Mouse (Mus musculus): ENCODE measurements around the gene Pqbp1. TPM values are rescaled to one million over a fixed set of nuclear protein-coding genes. Genes with fewer than 3 reads are reported as not detected.

Pqbp1 gene
- polyA plus RNA-seq (2014; fragmentation: Nextera tagmentation; extraction: Ambion mirVana), result 102 and 113 TPM in 2 replicates

- Histone ChIP-seq H3K9ac (ENCODE audit: low read depth, low read length) (peak within 1 kb of the TSS; percentile 58), H3K4me3 (ENCODE audit: low read length) (peak within 1 kb of the TSS; percentile 56), H3K4me1 (ENCODE audit: control insufficient read depth, insufficient read depth, low read length) (no peaks in the 10 kb centered on the region), H3K27ac (ENCODE audit: low read depth, low read length) (peak within 1 kb of the TSS; percentile 68), H3K4me2 (replicated peaks; ENCODE audit: low read depth, low read length) (peak within 1 kb of the TSS; percentile 49), H3K9me3 (ENCODE audit: control insufficient read depth, low read length) (no peaks in the 10 kb centered on the region), H3K36me3 (ENCODE audit: control insufficient read depth, insufficient read depth, low read length) (peaks cover 8% of the 10 kb centered on the region; the same call in 1 of the 2 replicates), H3K27me3 (ENCODE audit: control insufficient read depth, insufficient read depth, low read length) (no peaks in the 10 kb centered on the region)
- WGBS, result 27% methylated on average over 62 of the region's 62 CpGs
- peak; percentile 99 for ATAC-seq (ENCODE audit: low FRiP score, low TSS enrichment)
These were observed at the start of gene Pqbp1, which contains the start of gene Timm17b for GRCm38 (mm10) chrX:7898880-7899874. Gene Pqbp1 (minus strand): TSS chrX:7899269. Gene Timm17b (plus strand): TSS chrX:7899357.

- Histone ChIP-seq H3K9me3 (ENCODE audit: control insufficient read depth, low read length) (no peaks in the 10 kb centered on the region), H3K9ac (ENCODE audit: low read depth, low read length) (peak overlapping the region; percentile 58), H3K4me3 (ENCODE audit: low read length) (peak overlapping the region; percentile 49), H3K4me2 (replicated peaks; ENCODE audit: low read depth, low read length) (peak overlapping the region; percentile 47), H3K4me1 (ENCODE audit: control insufficient read depth, insufficient read depth, low read length) (no peaks in the 10 kb centered on the region), H3K27me3 (ENCODE audit: control insufficient read depth, insufficient read depth, low read length) (no peaks in the 10 kb centered on the region), H3K36me3 (ENCODE audit: control insufficient read depth, insufficient read depth, low read length) (no peaks in the 10 kb centered on the region), H3K27ac (ENCODE audit: low read depth, low read length) (no peak overlapping the region)
- 19% methylated on average over 38 of the region's 38 CpGs for WGBS
- peak; percentile 98 for ATAC-seq (ENCODE audit: low FRiP score, low TSS enrichment)
These were observed 48.9 kb upstream of the Pqbp1 start for GRCm38 (mm10) chrX:7947900-7948492.

GRCm38 (mm10) chrX:7947108-7947899, 48.2 kb upstream of the Pqbp1 start, which contains the start of gene Hdac6:
Gene Hdac6 (minus strand): TSS chrX:7947889.
- WGBS, result 32% methylated on average over 35 of the region's 37 CpGs
- peak within 1 kb of the TSS; percentile 49 for H3K4me3 ChIP-seq (ENCODE audit: low read length)
- H3K36me3 ChIP-seq (ENCODE audit: control insufficient read depth, insufficient read depth, low read length), result no peaks in the 10 kb centered on the region
- H3K4me2 ChIP-seq (replicated peaks; ENCODE audit: low read depth, low read length), result peak within 1 kb of the TSS; percentile 47
- peak within 1 kb of the TSS; percentile 58 for H3K9ac ChIP-seq (ENCODE audit: low read depth, low read length)
- no peaks in the 10 kb centered on the region for H3K27me3 ChIP-seq (ENCODE audit: control insufficient read depth, insufficient read depth, low read length)
- ATAC-seq (ENCODE audit: low FRiP score, low TSS enrichment), result peak; percentile 53
- no peaks in the 10 kb centered on the region for H3K4me1 ChIP-seq (ENCODE audit: control insufficient read depth, insufficient read depth, low read length)
- no peaks in the 10 kb centered on the region for H3K9me3 ChIP-seq (ENCODE audit: control insufficient read depth, low read length)
- H3K27ac ChIP-seq (ENCODE audit: low read depth, low read length), result peak within 1 kb of the TSS; percentile 2; the same call in 1 of the 2 replicates

GRCm38 (mm10) chrX:7945618-7946017, 46.5 kb upstream of the Pqbp1 start:
- H3K9me3 ChIP-seq (ENCODE audit: control insufficient read depth, low read length), result no peaks in the 10 kb centered on the region
- H3K27ac ChIP-seq (ENCODE audit: low read depth, low read length), result no peak overlapping the region
- no peak overlapping the region for H3K4me2 ChIP-seq (replicated peaks; ENCODE audit: low read depth, low read length)
- no peak for ATAC-seq (ENCODE audit: low FRiP score, low TSS enrichment)
- H3K9ac ChIP-seq (ENCODE audit: low read depth, low read length), result no peak overlapping the region
- 54% methylated on average over 8 of the region's 8 CpGs for WGBS
- H3K4me3 ChIP-seq (ENCODE audit: low read length), result no peak overlapping the region
- no peaks in the 10 kb centered on the region for H3K27me3 ChIP-seq (ENCODE audit: control insufficient read depth, insufficient read depth, low read length)
- no peaks in the 10 kb centered on the region; the same call in 1 of the 2 replicates for H3K36me3 ChIP-seq (ENCODE audit: control insufficient read depth, insufficient read depth, low read length)
- no peaks in the 10 kb centered on the region for H3K4me1 ChIP-seq (ENCODE audit: control insufficient read depth, insufficient read depth, low read length)

GRCm38 (mm10) chrX:7937667-7938066, 38.6 kb upstream of the Pqbp1 start:
- H3K4me2 ChIP-seq (replicated peaks; ENCODE audit: low read depth, low read length), result no peak overlapping the region

GRCm38 (mm10) chrX:7936874-7937273, 37.8 kb upstream of the Pqbp1 start:
- WGBS, result 50% methylated on average over 11 of the region's 11 CpGs
- H3K27me3 ChIP-seq (ENCODE audit: control insufficient read depth, insufficient read depth, low read length), result no peaks in the 10 kb centered on the region
- no peak overlapping the region for H3K27ac ChIP-seq (ENCODE audit: low read depth, low read length)
- H3K36me3 ChIP-seq (ENCODE audit: control insufficient read depth, insufficient read depth, low read length), result peaks cover 9% of the 10 kb centered on the region; the same call in 1 of the 2 replicates
- H3K9me3 ChIP-seq (ENCODE audit: control insufficient read depth, low read length), result no peaks in the 10 kb centered on the region
- ATAC-seq (ENCODE audit: low FRiP score, low TSS enrichment), result no peak
- no peaks in the 10 kb centered on the region for H3K4me1 ChIP-seq (ENCODE audit: control insufficient read depth, insufficient read depth, low read length)
- no peak overlapping the region for H3K4me3 ChIP-seq (ENCODE audit: low read length)
- no peak overlapping the region for H3K9ac ChIP-seq (ENCODE audit: low read depth, low read length)
- H3K4me2 ChIP-seq (replicated peaks; ENCODE audit: low read depth, low read length), result no peak overlapping the region

More at GRCm38 (mm10) chrX:7937667-7938066, 38.6 kb upstream of the Pqbp1 start:
- Histone ChIP-seq H3K9ac (ENCODE audit: low read depth, low read length) (no peak overlapping the region), H3K27ac (ENCODE audit: low read depth, low read length) (no peak overlapping the region), H3K36me3 (ENCODE audit: control insufficient read depth, insufficient read depth, low read length) (peaks cover 9% of the 10 kb centered on the region; the same call in 1 of the 2 replicates), H3K4me3 (ENCODE audit: low read length) (no peak overlapping the region), H3K9me3 (ENCODE audit: control insufficient read depth, low read length) (no peaks in the 10 kb centered on the region), H3K27me3 (ENCODE audit: control insufficient read depth, insufficient read depth, low read length) (no peaks in the 10 kb centered on the region), H3K4me1 (ENCODE audit: control insufficient read depth, insufficient read depth, low read length) (no peaks in the 10 kb centered on the region)
- ATAC-seq (ENCODE audit: low FRiP score, low TSS enrichment), result no peak; the same call in 1 of the 2 replicates
- WGBS, result 97% methylated on average over 6 of the region's 6 CpGs

- no peak within 1 kb of the TSS for H3K4me3 ChIP-seq (ENCODE audit: low read length)
- no peak within 1 kb of the TSS for H3K9ac ChIP-seq (ENCODE audit: low read depth, low read length)
- H3K27ac ChIP-seq (ENCODE audit: low read depth, low read length), result no peak within 1 kb of the TSS
- H3K36me3 ChIP-seq (ENCODE audit: control insufficient read depth, insufficient read depth, low read length), result peaks cover 5% of the 10 kb centered on the region; the same call in 1 of the 2 replicates
- no peak for ATAC-seq (ENCODE audit: low FRiP score, low TSS enrichment)
- no peaks in the 10 kb centered on the region for H3K9me3 ChIP-seq (ENCODE audit: control insufficient read depth, low read length)
- H3K4me1 ChIP-seq (ENCODE audit: control insufficient read depth, insufficient read depth, low read length), result no peaks in the 10 kb centered on the region
- peaks cover 11% of the 10 kb centered on the region; the same call in 1 of the 2 replicates for H3K27me3 ChIP-seq (ENCODE audit: control insufficient read depth, insufficient read depth, low read length)
- 26% methylated on average over 17 of the region's 19 CpGs for WGBS
- no peak within 1 kb of the TSS for H3K4me2 ChIP-seq (replicated peaks; ENCODE audit: low read depth, low read length)
These were observed 29.3 kb upstream of the Pqbp1 start, which contains the start of gene Eras for GRCm38 (mm10) chrX:7928270-7928790. Gene Eras (minus strand): TSS chrX:7928607.

GRCm38 (mm10) chrX:7927116-7927515, 28.0 kb upstream of the Pqbp1 start:
- H3K9me3 ChIP-seq (ENCODE audit: control insufficient read depth, low read length), result no peaks in the 10 kb centered on the region
- no peak overlapping the region for H3K27ac ChIP-seq (ENCODE audit: low read depth, low read length)
- no peak overlapping the region for H3K4me2 ChIP-seq (replicated peaks; ENCODE audit: low read depth, low read length)
- no peaks in the 10 kb centered on the region for H3K4me1 ChIP-seq (ENCODE audit: control insufficient read depth, insufficient read depth, low read length)
- ATAC-seq (ENCODE audit: low FRiP score, low TSS enrichment), result no peak
- no peak overlapping the region for H3K4me3 ChIP-seq (ENCODE audit: low read length)
- no peak overlapping the region for H3K9ac ChIP-seq (ENCODE audit: low read depth, low read length)
- WGBS, result 31% methylated on average over 10 of the region's 10 CpGs
- H3K36me3 ChIP-seq (ENCODE audit: control insufficient read depth, insufficient read depth, low read length), result peaks cover 5% of the 10 kb centered on the region; the same call in 1 of the 2 replicates
- H3K27me3 ChIP-seq (ENCODE audit: control insufficient read depth, insufficient read depth, low read length), result peaks cover 21% of the 10 kb centered on the region

All from kidney, embryonic 14.5 days (tissue).